Mouse (Mus musculus) fibroblast of lung, adult 2 months (primary cell): Measurements from ENCODE around the gene Zfp972.
A peak's percentile ranks its signal among the peaks of the same experiment; 100 is the strongest.
"Not testable (repeated sequence)": the region's sequence is repeated elsewhere in the genome, so short reads cannot be mapped to it uniquely, and the experiment has no call there.

ENCODE experiments used
- DNase-seq: peaks from one replicate; pipeline ENCODE4 v3.0.0-alpha.2; 2011; ENCODE audit warnings: low read depth

Zfp972 gene

GRCm38 (mm10) chr2:177925563-177926103 is at the start of gene Zfp972:
Gene Zfp972 (minus strand): TSS chr2:177925613.
- DNase-seq, result not testable (repeated sequence)

DNA sequence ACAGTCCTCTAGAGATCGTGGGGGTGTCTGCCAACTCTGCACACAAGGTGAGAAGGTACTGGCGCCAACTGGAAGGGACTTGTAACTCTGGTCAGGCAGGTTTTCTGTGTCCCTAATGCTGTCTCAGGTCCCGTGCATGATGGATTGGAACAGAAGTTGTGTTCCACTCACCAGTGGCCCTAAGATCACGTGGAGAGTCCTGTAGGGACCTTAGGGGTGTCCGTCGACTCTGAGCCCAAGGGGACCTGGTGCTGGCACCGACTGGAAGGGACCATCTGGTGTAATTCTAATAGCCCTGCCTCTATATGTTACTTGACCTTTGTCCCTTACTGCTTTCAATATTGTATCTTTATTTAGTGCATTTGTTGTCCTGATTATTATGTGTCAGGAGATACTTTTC is 49.4 kb upstream of the Zfp972 start:
- not testable (repeated sequence) for DNase-seq

- not testable (repeated sequence) for DNase-seq
Observed at GRCm38 (mm10) chr2:177957145-177957544, 31.7 kb upstream of the Zfp972 start, which contains the start of gene Gm14326. Gene Gm14326 (minus strand): TSS chr2:177957297.

DNA sequence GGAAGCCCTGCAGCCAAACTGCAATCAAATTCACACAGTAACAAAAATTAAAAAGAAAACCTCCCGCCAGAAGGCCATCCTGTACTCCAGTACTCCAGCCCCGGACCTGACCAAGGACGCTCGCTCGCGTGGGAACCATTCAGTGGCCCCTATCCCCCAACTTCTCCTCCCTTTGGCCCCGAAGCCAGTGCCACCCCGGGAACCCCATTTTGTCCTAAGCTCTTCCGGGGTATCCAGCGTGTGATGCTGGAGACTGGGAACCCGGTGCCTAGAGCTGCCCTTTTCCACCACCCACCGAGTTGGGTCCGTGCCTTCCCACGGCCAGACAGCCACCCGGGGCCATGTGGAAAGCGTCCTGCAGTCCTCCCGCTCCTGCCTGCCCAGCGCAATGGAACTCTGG is 31.3 kb upstream of the Zfp972 start:
- not testable (repeated sequence) for DNase-seq

DNA sequence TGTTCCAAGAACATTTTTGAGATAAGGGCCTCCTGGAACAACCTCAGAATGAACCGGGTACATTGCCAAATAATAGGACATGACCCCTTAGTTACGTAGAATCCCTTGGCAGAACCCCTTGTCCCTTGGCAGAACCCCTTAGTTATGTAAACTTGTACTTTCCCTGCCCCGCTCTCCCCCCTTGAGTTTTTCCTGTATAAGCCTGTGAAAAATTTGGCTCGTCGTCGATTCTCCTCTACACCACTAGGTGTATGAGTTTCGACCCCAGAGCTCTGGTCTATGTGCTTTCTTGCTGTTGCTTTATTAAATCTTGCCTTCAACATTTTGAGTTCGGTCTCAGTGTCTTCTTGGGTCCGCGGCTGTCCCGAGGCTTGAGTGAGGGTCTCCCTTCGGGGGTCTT is 22.1 kb downstream of the Zfp972 start:
- DNase-seq, result not testable (repeated sequence)

DNA sequence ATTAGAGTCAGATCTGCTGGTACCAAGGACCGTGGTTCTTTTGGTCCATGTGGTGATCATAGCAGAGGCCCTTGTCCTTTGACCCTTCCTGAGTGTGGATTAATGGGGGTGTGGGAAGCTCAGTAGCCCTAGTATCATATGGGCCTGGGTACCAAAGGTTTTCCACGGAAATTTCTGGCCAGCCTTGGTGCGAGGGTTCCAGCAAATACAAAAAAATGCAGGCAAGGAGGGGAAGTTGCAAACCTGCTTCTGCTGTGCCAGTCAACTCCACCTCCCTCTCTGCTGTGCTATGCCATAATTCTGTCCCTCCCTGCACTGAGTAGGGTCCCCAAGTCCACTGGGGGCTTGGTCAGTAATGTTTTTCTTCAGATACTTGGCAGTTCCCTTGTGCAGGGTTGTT is 27.2 kb downstream of the Zfp972 start:
- not testable (repeated sequence) for DNase-seq

DNA sequence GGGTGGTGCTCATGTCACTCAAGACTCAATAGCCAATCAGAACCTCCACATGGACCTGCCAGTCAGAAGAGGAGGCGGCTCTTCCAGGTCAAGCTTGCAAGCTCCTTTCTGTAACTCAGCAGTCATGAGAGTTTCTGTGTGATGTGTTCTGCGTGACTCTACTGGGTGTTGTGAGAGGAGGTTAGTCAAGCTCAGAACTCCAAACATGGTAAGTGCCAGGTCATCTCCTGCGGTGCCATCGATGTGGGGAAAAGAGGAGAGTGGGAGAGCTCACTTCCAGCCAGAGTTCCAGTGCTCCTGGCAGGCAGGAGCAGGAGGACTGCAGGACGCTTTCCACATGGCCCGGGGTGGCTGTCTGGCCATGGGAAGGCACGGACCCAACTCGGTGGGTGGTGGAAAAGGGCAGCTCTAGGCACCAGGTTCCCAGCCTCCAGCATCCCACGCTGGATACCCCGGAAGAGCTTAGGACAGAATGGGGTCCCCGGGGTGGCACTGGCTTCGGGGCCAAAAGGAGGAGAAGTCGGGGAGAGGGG is 28.3 kb downstream of the Zfp972 start, which contains the start of gene Gm14327:
Gene Gm14327 (plus strand): TSS at position 51 of the 533 bp plus-strand sequence.
- DNase-seq, result peak; percentile 0

GRCm38 (mm10) chr2:177887743-177888142 is 37.7 kb downstream of the Zfp972 start:
- not testable (repeated sequence) for DNase-seq

GRCm38 (mm10) chr2:177862254-177862653 is 63.2 kb downstream of the Zfp972 start:
- not testable (repeated sequence) for DNase-seq
